In genomic region chr2:118540691-118541117, GRCm38 (mm10) we compare ENCODE assay signal across 9 mouse cellular contexts. TPM values are rescaled to one million over a fixed set of nuclear protein-coding genes. Genes with fewer than 3 reads are reported as not detected.
DNase-seq lines count a peak whose midpoint lies in the region; ATAC-seq and TF ChIP-seq lines count a peak whose summit lies in the region.
"Had no signal": no experiment of that assay in that cellular context is flagged by ENCODE, and none has a peak within 500 bp of the region (broad histone marks: within the 10 kb centered on the region; RNA-seq: fewer than 3 reads in every experiment).

No protein-coding gene starts in this region.

- peak overlapping the region; percentile 47 for H3K4me2 ChIP-seq in heart, embryonic 16.5 days (ENCODE audit: low read depth, low read length)
- H3K4me2 ChIP-seq in limb, embryonic 12.5 days, result 0 out of 2 replicates have a peak overlapping the region, but pooled peaks have one; percentile 13
- H3K4me2 ChIP-seq in midbrain, postnatal 0 days (ENCODE audit: low read depth, low read length, poor library complexity, severe bottlenecking), result no peak overlapping the region
- H3K4me2 ChIP-seq: neural tube, embryonic 12.5 days had no signal

- 4% methylated on average over 6 of the region's 6 CpGs for WGBS in heart, embryonic 16.5 days
- 37% methylated on average over 6 of the region's 6 CpGs for WGBS in limb, embryonic 12.5 days
- 59% methylated on average over 6 of the region's 6 CpGs for WGBS in midbrain, postnatal 0 days

- no peak overlapping the region for H3K4me3 ChIP-seq in heart, embryonic 16.5 days (ENCODE audit: low read length)
- no peak overlapping the region for H3K4me3 ChIP-seq in limb, embryonic 12.5 days (replicated peaks)
- H3K4me3 ChIP-seq in midbrain, postnatal 0 days (ENCODE audit: low read depth, low read length), result no peak overlapping the region
- H3K4me3 ChIP-seq: neural tube, embryonic 12.5 days had no signal

- no peaks in the 10 kb centered on the region for H3K9me3 ChIP-seq in heart, embryonic 16.5 days (replicated peaks; ENCODE audit: control insufficient read depth, low read length)
- no peaks in the 10 kb centered on the region for H3K9me3 ChIP-seq in limb, embryonic 12.5 days
- H3K9me3 ChIP-seq in midbrain, postnatal 0 days (ENCODE audit: low read length), result no peaks in the 10 kb centered on the region
- H3K9me3 ChIP-seq: neural tube, embryonic 12.5 days had no signal

- peak overlapping the region; percentile 75 for H3K9ac ChIP-seq in heart, embryonic 16.5 days (ENCODE audit: low read length)
- 0 out of 2 replicates have a peak overlapping the region, but pooled peaks have one; percentile 27 for H3K9ac ChIP-seq in limb, embryonic 12.5 days (replicated peaks)
- H3K9ac ChIP-seq in midbrain, postnatal 0 days (replicated peaks; ENCODE audit: low read length, poor library complexity, severe bottlenecking), result 0 out of 2 replicates have a peak overlapping the region, but pooled peaks have one; percentile 29
- H3K9ac ChIP-seq: neural tube, embryonic 12.5 days had no signal

- H3K27ac ChIP-seq in heart, embryonic 16.5 days (ENCODE audit: low read length), result peak overlapping the region; percentile 99
- peak overlapping the region; percentile 82 for H3K27ac ChIP-seq in limb, embryonic 12.5 days
- H3K27ac ChIP-seq in midbrain, postnatal 0 days (ENCODE audit: low read depth, low read length), result no peak overlapping the region
- H3K27ac ChIP-seq: neural tube, embryonic 12.5 days had no signal

- peaks cover 81% of the 10 kb centered on the region for H3K4me1 ChIP-seq in heart, embryonic 16.5 days (ENCODE audit: control insufficient read depth, insufficient read depth, low read length)
- H3K4me1 ChIP-seq in limb, embryonic 12.5 days (replicated peaks), result peaks cover 69% of the 10 kb centered on the region
- H3K4me1 ChIP-seq in midbrain, postnatal 0 days (ENCODE audit: insufficient read depth, low read length), result peaks cover 2% of the 10 kb centered on the region; the same call in 1 of the 2 replicates

- 0 out of 2 replicates have a peak, but pooled peaks cover 3% of the 10 kb centered on the region for H3K36me3 ChIP-seq in heart, embryonic 16.5 days (ENCODE audit: control insufficient read depth, insufficient read depth)
- H3K36me3 ChIP-seq in limb, embryonic 12.5 days, result peaks cover 11% of the 10 kb centered on the region
- no peaks in the 10 kb centered on the region for H3K36me3 ChIP-seq in midbrain, postnatal 0 days (ENCODE audit: insufficient read depth, low read length)

- TF ChIP-seq CTCF in midbrain, postnatal 0 days (IDR thresholded peaks at IDR 0.05), result no peak

- H3K27me3 ChIP-seq in heart, embryonic 16.5 days (ENCODE audit: control insufficient read depth, insufficient read depth, low read length), result no peaks in the 10 kb centered on the region
- H3K27me3 ChIP-seq in limb, embryonic 12.5 days, result no peaks in the 10 kb centered on the region
- no peaks in the 10 kb centered on the region for H3K27me3 ChIP-seq in midbrain, postnatal 0 days (ENCODE audit: insufficient read depth, low read length)
- H3K27me3 ChIP-seq: neural tube, embryonic 12.5 days had no signal

- DNase-seq in kidney, adult 11 months, result peak; percentile 54
- no peak for DNase-seq in kidney, adult 8-10 months
- peak; percentile 81 for DNase-seq in cerebellum, adult 9-10 months
- no peak for DNase-seq in midbrain, postnatal 0 days (ENCODE audit: low spot score)
- DNase-seq in ovary, postnatal 36 days (ENCODE audit: low spot score), result no peak
- DNase-seq in layer of hippocampus, postnatal 36 days, result no peak

- ATAC-seq in heart, embryonic 16.5 days (replicated peaks; ENCODE audit: extremely low read depth, insufficient read depth, low FRiP score), result peak; percentile 77
- no peak for ATAC-seq in limb, embryonic 12.5 days (ENCODE audit: insufficient number of reproducible peaks, insufficient read depth, low FRiP score, low TSS enrichment, low read depth)
- no peak for ATAC-seq in midbrain, postnatal 0 days (ENCODE audit: low FRiP score)

RNA-seq across cellular contexts. Expression of gene Bmf, which starts 8.8 kb away (rescaled TPM):
- polyA plus RNA-seq in heart, embryonic 16.5 days (2015; fragmentation: Nextera tagmentation; extraction: Ambion mirVana), result 1.4 and 1.8 TPM in 2 replicates
- polyA plus RNA-seq in limb, embryonic 12.5 days (2016; fragmentation: Nextera tagmentation; extraction: Ambion mirVana), result 4.8 and 7.1 TPM in 2 replicates
- total RNA-seq in midbrain, postnatal 0 days (2014; rRNA removed), result 6.8 and 9.8 TPM in 2 replicates
- polyA plus RNA-seq in midbrain, postnatal 0 days (2015; fragmentation: Nextera tagmentation; extraction: Ambion mirVana), result 0.99 and 1.1 TPM in 2 replicates
- total RNA-seq in layer of hippocampus, postnatal 36 days (2021), result 1 to 10 TPM; 1.9 to 3.8 TPM

RNA-seq across cellular contexts. Expression of gene Bub1b, which starts 57.3 kb away (rescaled TPM):
- polyA plus RNA-seq in heart, embryonic 16.5 days (2015; fragmentation: Nextera tagmentation; extraction: Ambion mirVana), result 74.8 and 78.4 TPM in 2 replicates
- polyA plus RNA-seq in limb, embryonic 12.5 days (2016; fragmentation: Nextera tagmentation; extraction: Ambion mirVana), result 119 and 127 TPM in 2 replicates
- total RNA-seq in midbrain, postnatal 0 days (2014; rRNA removed), result 7.4 and 8.9 TPM in 2 replicates
- 3.0 and 4.2 TPM in 2 replicates for polyA plus RNA-seq in midbrain, postnatal 0 days (2015; fragmentation: Nextera tagmentation; extraction: Ambion mirVana)
- total RNA-seq in layer of hippocampus, postnatal 36 days (2021), result 1 to 10 TPM; 1.5 to 3.2 TPM

Comparison
In these comparisons a context has a peak if more than half of its experiments do, and no peak if none do; other contexts are left out.
1. DNase-seq: peak in kidney, adult 11 months (single experiment) and cerebellum, adult 9-10 months (single experiment); none in kidney, adult 8-10 months (0 of 2), midbrain, postnatal 0 days (single experiment), ovary, postnatal 36 days (single experiment) and layer of hippocampus, postnatal 36 days (0 of 2).
2. RNA of gene Bub1b, which starts 57.3 kb away (polyA plus RNA-seq): 119 to 127 TPM in limb, embryonic 12.5 days and 74.8 to 78.4 TPM in heart, embryonic 16.5 days; 3.0 to 4.2 TPM in midbrain, postnatal 0 days; every median in the first group is over 10 times any median in the second.
3. Peak in every context shown above with its lines, with median percentiles within 50 percentile points of each other: H3K9ac ChIP-seq.